Mouse (Mus musculus) Patski (cell line): ENCODE results near the gene Vmn2r50. TPM values are rescaled to one million over a fixed set of nuclear protein-coding genes. Genes with fewer than 3 reads are reported as not detected.
"Not testable (repeated sequence)": the region's sequence is repeated elsewhere in the genome, so short reads cannot be mapped to it uniquely, and the experiment has no call there.

ENCODE experiments used
- ATAC-seq: fragments of 100-300 bp; one replicate; pipeline ENCODE4 v1.8.0; 2021
- CTCF ChIA-PET: fragments of 350-600 bp; sonication (Branson Sonifier 250); formaldehyde crosslinking; loops from one replicate; lab custom pipeline; 2022; ENCODE audit warnings: inconsistent platforms; lab: Charles Lee
- POLR2A ChIA-PET: fragments of 350-600 bp; sonication (Branson Sonifier 250); formaldehyde crosslinking; loops from one replicate; lab custom pipeline; 2022; ENCODE audit warnings: antibody characterized with exemption, inconsistent platforms; lab: Charles Lee
- DNase-seq: peaks from one replicate; pipeline ENCODE4 v3.0.0-alpha.2; 2011; ENCODE audit warnings: low read depth, low spot score
- H3K27me3 ChIP-seq: fragments of 371-371 bp; one replicate; pipeline ENCODE4 v1.5.1; 2021
- in situ Hi-C: fragments of 300-500 bp; cut with MboI; formaldehyde crosslinking; loops from 3 replicates; pipeline ENCODE4 v1.11.1; 2018; ENCODE audit warnings: low pct_unique_long_range_greater_than_20kb, mixed read lengths
- polyA plus RNA-seq: library from polyadenylated mRNA; unstranded; gene quantifications from one replicate; pipeline ENCODE4 v1.2.3, GENCODE M21; 2021

Gene Vmn2r50
- not detected for polyA plus RNA-seq

- ATAC-seq, in situ Hi-C loops, H3K27me3 ChIP-seq, DNase-seq, POLR2A ChIA-PET, CTCF ChIA-PET: not testable (repeated sequence)
Measured at GRCm38 (mm10) chr7:10053196-10053595, at the start of gene Vmn2r50. Gene Vmn2r50, minus strand, starts transcription at chr7:10053296.

- H3K27me3 ChIP-seq, CTCF ChIA-PET, ATAC-seq, DNase-seq, in situ Hi-C loops, POLR2A ChIA-PET: not testable (repeated sequence)
Measured at GRCm38 (mm10) chr7:9992157-9992556, 60.9 kb downstream of the Vmn2r50 start, which contains the start of gene Vmn2r49. Gene Vmn2r49, minus strand, starts transcription at chr7:9992257.

Other genes starting within 250 kb of the Vmn2r50 start
- not detected for gene Vmn2r47, start 212.0 kb downstream of the Vmn2r50 start, polyA plus RNA-seq
- gene Vmn2r48, start 99.7 kb downstream of the Vmn2r50 start, polyA plus RNA-seq, result not detected
- not detected for gene Vmn2r49, start 61.0 kb downstream of the Vmn2r50 start, polyA plus RNA-seq
- not detected for gene Vmn2r51, start 52.4 kb upstream of the Vmn2r50 start, polyA plus RNA-seq
- not detected for gene Vmn2r52, start 123.3 kb upstream of the Vmn2r50 start, polyA plus RNA-seq
- gene Vmn1r66, start 224.7 kb upstream of the Vmn2r50 start, polyA plus RNA-seq, result not detected